Mouse (Mus musculus): ENCODE results near the gene Mbnl1. TPM values are rescaled to one million over a fixed set of nuclear protein-coding genes. Genes with fewer than 3 reads are reported as not detected.
"Not testable (repeated sequence)": the region's sequence is repeated elsewhere in the genome, so short reads cannot be mapped to it uniquely, and the experiment has no call there.

Gene Mbnl1
- total RNA-seq (2021) (100 to 1,000 TPM; 563 to 574 TPM), polyA plus RNA-seq (2012; rRNA removed) (174 and 252 TPM in 2 replicates)
- long read RNA-seq, full-length matches to known transcripts: 7 of 117 reads
- long read RNA-seq, partial matches to known transcripts: 42 of 117 reads
- long read RNA-seq, other reads (novel, unspliced or antisense): 68 of 117 reads

- no peak for DNase-seq
Measured at GRCm38 (mm10) chr3:60472681-60473177, at the start of gene Mbnl1. Gene Mbnl1 (plus strand): TSS chr3:60472830.

DNA sequence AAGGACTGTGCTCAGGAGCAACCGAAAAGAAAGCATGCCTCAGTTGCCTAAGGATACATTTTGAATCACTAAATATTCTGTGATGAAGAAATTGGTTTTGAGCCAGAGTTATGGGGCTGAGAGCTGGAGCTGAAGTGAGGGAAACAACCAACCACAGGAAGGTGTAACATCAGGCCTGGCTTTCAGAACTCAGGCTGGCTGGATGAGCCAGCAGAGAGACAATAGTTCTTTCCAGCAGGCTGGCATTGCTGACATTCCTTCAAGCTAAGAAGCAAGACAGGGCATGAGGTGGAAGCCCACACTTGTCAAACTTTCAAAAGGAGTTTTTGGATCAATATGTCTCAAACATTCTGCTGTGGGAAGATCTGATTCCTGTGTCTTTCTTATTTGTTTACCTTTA lies 48.5 kb upstream of the Mbnl1 start:
- DNase-seq: no peak

DNA sequence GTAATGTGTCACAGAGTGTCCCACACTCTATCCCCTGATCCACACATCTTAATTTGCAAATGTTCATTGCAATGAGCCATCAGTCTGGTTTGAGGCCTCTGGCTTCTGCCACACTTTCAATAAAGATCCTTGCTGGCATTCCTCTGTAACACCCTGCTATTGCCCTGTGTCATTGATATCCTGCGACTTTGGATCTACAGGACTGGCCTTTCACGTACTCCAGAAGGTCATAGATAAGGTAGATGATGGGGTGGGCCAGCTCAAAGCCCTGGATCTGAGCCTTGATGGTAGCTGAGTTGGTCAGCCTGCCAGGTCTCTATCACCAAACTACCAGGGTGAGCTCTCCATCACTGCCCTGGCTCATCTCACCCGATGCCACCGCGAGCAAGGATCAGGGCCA lies 43.6 kb upstream of the Mbnl1 start:
- no peak for DNase-seq

GRCm38 (mm10) chr3:60437254-60437653 lies 35.4 kb upstream of the Mbnl1 start:
- DNase-seq: no peak

GRCm38 (mm10) chr3:60437678-60438232 lies 34.9 kb upstream of the Mbnl1 start:
- DNase-seq: peak; percentile 88

DNA sequence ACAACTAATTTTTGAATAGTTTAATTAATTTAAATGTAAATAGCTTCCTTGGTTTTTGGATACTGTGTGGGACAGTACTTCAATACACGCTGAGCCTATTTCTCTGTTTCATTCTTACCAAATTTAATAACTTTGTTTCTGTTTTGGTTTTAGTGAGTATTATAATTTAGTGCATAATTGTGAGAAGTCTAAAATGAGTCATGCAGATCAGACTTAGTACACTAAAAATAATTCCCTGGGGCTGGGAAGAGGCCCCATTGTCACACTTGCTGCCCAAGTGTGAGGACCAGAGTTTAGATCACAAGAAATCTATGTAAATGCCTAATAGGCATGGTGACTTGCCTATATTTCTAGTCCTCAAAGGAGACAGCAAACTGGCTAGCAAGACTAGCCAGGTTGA lies 33.9 kb upstream of the Mbnl1 start:
- no peak for DNase-seq

DNA sequence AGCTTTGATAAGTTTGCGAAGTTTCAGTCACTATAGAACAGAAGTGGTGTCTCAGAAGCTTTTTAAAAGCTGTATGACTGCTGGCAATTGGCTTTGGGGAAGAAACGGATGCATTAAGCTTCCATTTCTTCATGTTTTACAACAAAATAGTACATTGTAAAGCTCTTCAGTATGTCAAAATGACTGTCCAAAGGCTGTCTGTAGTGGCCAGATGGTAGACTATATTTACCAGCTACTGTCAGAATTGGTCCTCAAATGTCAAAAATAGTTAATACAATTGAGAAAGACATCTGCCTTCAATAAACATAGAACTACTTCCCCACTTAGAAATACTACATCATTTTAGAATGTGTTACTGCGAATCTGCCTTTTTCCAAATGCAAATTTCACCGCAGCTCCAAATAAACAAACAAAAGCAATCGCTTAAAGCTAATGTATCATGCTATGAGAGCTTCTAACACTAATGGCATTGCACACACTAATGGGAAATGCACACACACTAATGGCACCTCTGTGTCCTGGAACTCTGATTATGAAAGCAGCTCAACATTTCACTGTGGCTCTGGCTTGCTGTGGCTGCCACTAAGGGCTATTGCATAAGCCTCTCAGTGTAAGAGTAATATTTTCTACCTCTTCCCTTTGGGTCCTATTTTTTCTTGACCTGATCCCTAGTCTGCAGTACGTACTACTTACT lies 10.7 kb upstream of the Mbnl1 start:
- no peak for DNase-seq

DNA sequence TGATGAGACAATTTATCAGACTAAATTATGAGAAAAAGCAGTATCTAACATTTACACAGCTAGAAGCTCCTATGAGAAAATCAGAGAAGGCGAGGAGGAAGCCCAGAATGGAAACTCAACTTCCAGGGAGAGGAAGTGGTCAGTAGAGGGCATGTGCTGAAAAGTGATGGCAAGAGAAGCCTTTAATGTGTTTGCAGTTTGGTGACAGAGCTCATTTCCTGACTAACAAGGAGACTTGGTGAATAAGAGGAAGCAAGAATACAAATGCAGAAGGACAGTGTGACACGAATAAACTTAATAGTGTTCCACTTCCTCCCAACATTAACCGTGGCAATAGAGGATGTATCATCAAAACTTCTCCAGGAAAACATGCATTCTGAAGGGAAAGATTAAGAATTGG lies 4.0 kb upstream of the Mbnl1 start:
- not testable (repeated sequence) for DNase-seq

DNA sequence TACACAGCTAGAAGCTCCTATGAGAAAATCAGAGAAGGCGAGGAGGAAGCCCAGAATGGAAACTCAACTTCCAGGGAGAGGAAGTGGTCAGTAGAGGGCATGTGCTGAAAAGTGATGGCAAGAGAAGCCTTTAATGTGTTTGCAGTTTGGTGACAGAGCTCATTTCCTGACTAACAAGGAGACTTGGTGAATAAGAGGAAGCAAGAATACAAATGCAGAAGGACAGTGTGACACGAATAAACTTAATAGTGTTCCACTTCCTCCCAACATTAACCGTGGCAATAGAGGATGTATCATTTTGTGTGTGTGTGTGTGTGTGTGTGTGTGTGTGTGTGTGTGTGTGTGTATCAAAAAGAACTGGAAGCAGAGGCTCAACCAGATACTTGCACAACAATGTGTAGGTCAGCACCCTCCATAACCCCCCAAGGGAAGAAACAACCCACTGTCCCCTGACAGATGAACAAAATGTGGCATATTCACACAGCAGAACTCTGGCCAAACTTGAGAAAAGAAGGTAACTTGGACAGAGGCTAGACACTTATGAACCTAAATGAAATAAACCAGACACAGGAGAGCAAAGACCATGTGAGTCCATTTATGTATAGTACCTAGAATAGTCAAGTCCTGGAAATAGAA lies 3.3 kb upstream of the Mbnl1 start:
- not testable (repeated sequence) for DNase-seq

- no peak for DNase-seq
Measured at GRCm38 (mm10) chr3:60472011-60472680, 484 bp upstream of the Mbnl1 start.

DNA sequence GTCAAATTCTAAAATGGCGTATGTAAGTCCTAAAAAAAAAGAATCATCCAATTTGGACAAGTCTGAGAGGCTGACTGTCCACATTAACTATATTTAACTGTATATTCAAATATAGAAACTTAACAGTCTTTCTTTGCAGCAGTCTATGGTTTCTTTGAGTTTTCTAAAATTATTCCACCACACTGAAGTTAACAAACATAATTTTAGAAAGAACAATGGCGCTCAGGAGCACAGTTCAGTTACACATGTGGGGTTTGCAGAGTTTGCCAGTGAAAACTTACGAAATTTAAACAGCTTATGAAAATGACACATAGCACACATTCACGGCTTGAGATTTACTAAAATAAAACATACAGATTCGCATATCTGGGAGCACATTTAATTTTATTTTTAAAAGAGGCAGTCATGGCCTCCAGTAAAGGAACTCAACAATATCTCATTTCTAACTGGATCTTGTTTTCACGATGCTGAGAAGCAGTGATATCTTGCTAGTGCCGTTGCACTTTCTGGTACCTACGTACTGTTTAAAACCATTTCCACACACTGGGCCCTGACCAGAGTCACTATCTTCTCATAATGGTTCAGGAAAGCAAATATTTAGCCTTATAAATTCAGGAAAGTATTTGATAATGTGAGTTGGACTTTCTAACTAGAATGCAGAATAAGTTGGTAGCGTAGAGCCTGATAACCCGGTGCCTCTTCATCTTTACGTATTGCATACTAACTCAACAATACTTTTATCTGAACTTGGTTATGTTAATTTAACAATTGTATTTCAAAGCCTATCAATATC lies 1.4 kb downstream of the Mbnl1 start:
- no peak for DNase-seq

GRCm38 (mm10) chr3:60474654-60474972 lies 2.0 kb downstream of the Mbnl1 start:
- no peak for DNase-seq

DNA sequence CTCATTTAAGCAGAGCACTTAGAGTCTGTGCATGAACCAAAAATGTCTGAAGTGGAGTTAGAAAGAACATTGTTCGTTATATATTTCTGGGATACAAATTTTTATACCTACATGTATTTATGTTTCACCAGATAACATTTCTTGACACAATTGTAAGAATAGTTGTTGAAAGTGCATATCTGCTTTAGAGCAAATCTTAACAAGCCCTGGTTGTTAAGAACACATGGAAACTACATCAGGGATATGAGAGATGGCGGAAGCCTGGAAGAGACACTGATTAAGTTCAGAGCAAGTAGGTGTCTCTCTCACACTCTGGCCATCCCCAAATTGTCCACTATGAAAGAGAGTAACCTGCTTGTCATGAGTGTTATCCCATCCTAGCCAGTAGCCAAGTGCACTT lies 2.4 kb downstream of the Mbnl1 start:
- no peak for DNase-seq

GRCm38 (mm10) chr3:60476751-60477255 lies 4.2 kb downstream of the Mbnl1 start:
- DNase-seq: no peak

DNA sequence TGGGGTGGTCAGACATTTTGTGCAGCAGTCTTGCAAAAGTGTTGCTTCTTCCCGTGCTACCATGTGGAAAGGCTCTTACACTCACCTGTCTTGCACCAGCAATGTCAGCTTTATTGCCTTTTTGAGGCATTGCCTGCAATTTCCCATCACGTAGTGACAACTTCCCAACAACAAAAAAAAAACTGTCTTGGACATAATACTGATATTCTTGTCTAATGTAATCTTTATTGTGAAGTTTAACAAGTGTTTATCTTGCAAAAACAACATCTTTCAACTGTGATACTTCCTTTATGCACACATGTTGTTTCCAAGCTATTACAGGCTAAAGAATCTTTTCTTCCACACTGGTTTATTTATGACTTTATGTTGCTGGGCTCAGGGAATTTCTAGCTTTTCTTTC lies 5.8 kb downstream of the Mbnl1 start:
- no peak for DNase-seq

GRCm38 (mm10) chr3:60480716-60481115 lies 8.1 kb downstream of the Mbnl1 start:
- no peak for DNase-seq

GRCm38 (mm10) chr3:60481740-60482399 lies 9.2 kb downstream of the Mbnl1 start:
- no peak for DNase-seq

DNA sequence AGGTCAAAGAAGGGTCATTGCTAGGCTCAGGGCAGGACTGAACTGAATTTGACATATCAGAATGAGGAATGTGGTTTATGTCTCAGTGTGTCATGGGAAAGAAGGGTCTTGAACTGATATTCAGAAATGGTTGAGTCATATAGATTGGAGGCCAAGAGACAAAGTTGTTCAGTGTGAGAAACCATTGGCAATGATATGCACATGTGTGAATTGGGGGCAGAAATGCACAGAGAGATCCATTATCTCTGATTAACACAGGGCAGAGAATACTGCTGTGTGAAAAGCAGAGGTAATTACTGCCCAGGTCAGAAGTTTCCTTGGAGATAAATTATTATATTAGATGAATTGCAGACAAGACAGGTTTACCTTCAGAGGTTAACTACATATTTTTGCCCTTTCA lies 10.7 kb downstream of the Mbnl1 start:
- no peak for DNase-seq

DNA sequence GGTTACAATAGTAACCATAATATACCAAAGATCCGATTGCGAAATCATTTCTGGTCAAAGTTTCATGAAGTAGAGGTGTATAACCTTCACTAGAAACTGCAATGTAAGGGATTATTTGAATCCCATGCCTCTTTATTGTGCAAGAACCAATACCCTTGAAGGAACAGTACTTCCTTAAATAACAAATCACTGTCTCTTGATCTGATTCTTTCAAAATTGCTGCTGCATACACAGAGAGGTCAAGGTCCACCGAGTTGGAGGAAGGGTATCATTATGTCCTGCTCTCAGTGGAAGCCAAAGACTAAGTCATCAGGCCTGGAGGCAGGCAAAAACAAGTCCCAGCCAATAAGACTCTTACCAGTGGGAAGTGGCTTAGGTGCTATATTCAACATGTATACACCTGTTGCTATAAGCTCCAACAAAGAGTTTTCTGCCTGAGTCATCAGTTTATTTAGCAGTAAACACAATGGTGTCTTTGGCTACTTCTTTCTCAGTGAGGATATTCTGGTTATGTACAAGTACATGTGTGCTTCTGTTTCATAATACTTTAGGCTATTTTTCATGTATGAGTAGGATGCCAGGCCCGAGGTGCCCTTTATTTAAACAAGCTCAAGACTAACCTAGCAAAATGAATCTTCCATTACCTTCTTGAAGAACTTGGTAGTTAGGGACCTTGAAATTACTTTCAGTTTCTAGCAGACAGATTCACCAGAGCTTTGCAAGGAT lies 13.5 kb downstream of the Mbnl1 start:
- no peak for DNase-seq

- no peak for DNase-seq
Measured at GRCm38 (mm10) chr3:60486713-60487170, 14.1 kb downstream of the Mbnl1 start.

Data from adrenal gland, adult 2 months (tissue).